Mouse (Mus musculus) heart, embryonic 15.5 days (tissue): ENCODE results near the gene Ndufv1. TPM values are rescaled to one million over a fixed set of nuclear protein-coding genes. Genes with fewer than 3 reads are reported as not detected.
A peak's percentile ranks its signal among the peaks of the same experiment; 100 is the strongest.
"Not testable (repeated sequence)": the region's sequence is repeated elsewhere in the genome, so short reads cannot be mapped to it uniquely, and the experiment has no call there.

Source experiments
- ATAC-seq: fragments of 200-750 bp; cut with Nextera tagmentation; replicated peaks from 2 replicates; pipeline ENCODE4 v1.8.0; 2017; ENCODE audit warnings: low read depth, moderate TSS enrichment; ENCODE audit not compliant: insufficient number of reproducible peaks, insufficient read depth, low FRiP score
- H3K27ac ChIP-seq: fragments of 300-500 bp; sonication (generic); 2 replicates; pipeline ENCODE4 v1.5.1; 2015; ENCODE audit warnings: mild to moderate bottlenecking, inconsistent platforms
- H3K27me3 ChIP-seq: fragments of 300-500 bp; sonication (generic); 2 replicates; pipeline ENCODE4 v1.6.1; 2015; ENCODE audit warnings: inconsistent platforms
- H3K36me3 ChIP-seq: fragments of 300-500 bp; sonication (generic); 2 replicates; pipeline ENCODE4 v1.6.1; 2015; ENCODE audit warnings: mild to moderate bottlenecking, inconsistent platforms
- H3K4me1 ChIP-seq: fragments of 300-500 bp; sonication (generic); replicated peaks from 2 replicates; pipeline ENCODE4 v1.6.1; 2015; ENCODE audit warnings: inconsistent platforms
- H3K4me2 ChIP-seq: fragments of 300-500 bp; sonication (generic); 2 replicates; pipeline ENCODE4 v1.6.1; 2015; ENCODE audit warnings: inconsistent platforms, mild to moderate bottlenecking, moderate library complexity
- H3K4me3 ChIP-seq: fragments of 300-500 bp; sonication (generic); 2 replicates; pipeline ENCODE4 v1.5.1; 2015; ENCODE audit warnings: mild to moderate bottlenecking, inconsistent platforms
- H3K9ac ChIP-seq: fragments of 300-500 bp; sonication (generic); 2 replicates; pipeline ENCODE4 v1.6.1; 2015; ENCODE audit warnings: mild to moderate bottlenecking, inconsistent platforms
- H3K9me3 ChIP-seq: fragments of 300-500 bp; sonication (generic); replicated peaks from 2 replicates; pipeline ENCODE4 v1.6.1; 2016; ENCODE audit warnings: inconsistent platforms
- WGBS: fragments of 180-500 bp; shearing (Covaris S2); methylation state at CpG from one replicate; pipeline ENCODE4 v1.1.7; 2015; ENCODE audit warnings: mixed read lengths; 5-methylcytosine and 5-hydroxymethylcytosine counted together
- polyA plus RNA-seq: library from polyadenylated mRNA; unstranded; fragments of >200 nt; fragmentation: Nextera tagmentation; extraction: Ambion mirVana; gene quantifications from 2 replicates; pipeline ENCODE4 v1.2.1, GENCODE M21; 2015

Ndufv1 gene
- polyA plus RNA-seq, 1 experiment from 2014 or later, result 534 TPM

DNA sequence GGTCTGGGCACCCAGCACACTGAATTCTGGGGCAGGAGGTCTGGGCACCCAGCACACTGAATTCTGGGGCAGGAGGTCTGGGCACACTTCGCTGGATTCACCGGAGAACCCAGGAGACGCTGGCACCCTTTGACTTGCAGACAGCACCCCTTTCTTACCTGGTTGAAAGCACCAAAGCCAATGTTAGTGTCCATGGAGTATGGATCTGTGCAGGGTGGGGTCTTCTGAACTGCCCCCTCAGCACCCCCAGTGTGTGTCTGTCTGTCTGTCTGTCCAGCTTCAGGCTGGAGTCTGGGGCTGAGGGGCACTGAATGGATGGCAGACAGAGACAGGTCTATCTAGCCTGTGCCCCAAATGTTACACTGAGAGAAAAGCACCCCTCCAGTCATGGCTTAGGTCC, 21.0 kb downstream of the Ndufv1 start:
- no peak overlapping the region for H3K9ac ChIP-seq
- peaks cover 6% of the 10 kb centered on the region for H3K4me1 ChIP-seq
- H3K36me3 ChIP-seq, result no peaks in the 10 kb centered on the region
- ATAC-seq, result no peak
- H3K4me2 ChIP-seq, result no peak overlapping the region
- H3K27ac ChIP-seq, result no peak overlapping the region
- no peak overlapping the region for H3K4me3 ChIP-seq
- WGBS, result 97% methylated on average over 3 of the region's 3 CpGs
- H3K27me3 ChIP-seq, result peaks cover 10% of the 10 kb centered on the region; the same call in 1 of the 2 replicates
- no peaks in the 10 kb centered on the region for H3K9me3 ChIP-seq

GRCm38 (mm10) chr19:3990804-3991203, 21.8 kb downstream of the Ndufv1 start:
- H3K9me3 ChIP-seq, result no peaks in the 10 kb centered on the region

GRCm38 (mm10) chr19:3988750-3989149, 23.9 kb downstream of the Ndufv1 start:
- peaks cover 10% of the 10 kb centered on the region; the same call in 1 of the 2 replicates for H3K27me3 ChIP-seq
- no peaks in the 10 kb centered on the region for H3K9me3 ChIP-seq
- H3K4me3 ChIP-seq, result no peak overlapping the region
- no peaks in the 10 kb centered on the region for H3K36me3 ChIP-seq
- H3K4me2 ChIP-seq, result no peak overlapping the region
- H3K4me1 ChIP-seq, result peaks cover 27% of the 10 kb centered on the region
- H3K9ac ChIP-seq, result no peak overlapping the region
- H3K27ac ChIP-seq, result no peak overlapping the region
- 87% methylated on average over 4 of the region's 4 CpGs for WGBS
- ATAC-seq, result no peak

More at GRCm38 (mm10) chr19:3990804-3991203, 21.8 kb downstream of the Ndufv1 start:
- WGBS, result 47% methylated on average over 6 of the region's 6 CpGs
- no peak for ATAC-seq
- no peak overlapping the region for H3K27ac ChIP-seq
- H3K27me3 ChIP-seq, result peaks cover 10% of the 10 kb centered on the region; the same call in 1 of the 2 replicates
- peaks cover 14% of the 10 kb centered on the region for H3K4me1 ChIP-seq
- no peak overlapping the region for H3K9ac ChIP-seq
- H3K4me3 ChIP-seq, result no peak overlapping the region
- no peak overlapping the region for H3K4me2 ChIP-seq
- H3K36me3 ChIP-seq, result no peaks in the 10 kb centered on the region

- no peak overlapping the region for H3K4me3 ChIP-seq
- H3K4me1 ChIP-seq, result peaks cover 27% of the 10 kb centered on the region
- no peak overlapping the region for H3K4me2 ChIP-seq
- H3K36me3 ChIP-seq, result no peaks in the 10 kb centered on the region
- H3K27me3 ChIP-seq, result peaks cover 8% of the 10 kb centered on the region; the same call in 1 of the 2 replicates
- no peak overlapping the region for H3K9ac ChIP-seq
- 86% methylated on average over 14 of the region's 14 CpGs for WGBS
- H3K27ac ChIP-seq, result no peak overlapping the region
- ATAC-seq, result no peak
- H3K9me3 ChIP-seq, result no peaks in the 10 kb centered on the region
Measured at GRCm38 (mm10) chr19:3988066-3988465, 24.5 kb downstream of the Ndufv1 start.

DNA sequence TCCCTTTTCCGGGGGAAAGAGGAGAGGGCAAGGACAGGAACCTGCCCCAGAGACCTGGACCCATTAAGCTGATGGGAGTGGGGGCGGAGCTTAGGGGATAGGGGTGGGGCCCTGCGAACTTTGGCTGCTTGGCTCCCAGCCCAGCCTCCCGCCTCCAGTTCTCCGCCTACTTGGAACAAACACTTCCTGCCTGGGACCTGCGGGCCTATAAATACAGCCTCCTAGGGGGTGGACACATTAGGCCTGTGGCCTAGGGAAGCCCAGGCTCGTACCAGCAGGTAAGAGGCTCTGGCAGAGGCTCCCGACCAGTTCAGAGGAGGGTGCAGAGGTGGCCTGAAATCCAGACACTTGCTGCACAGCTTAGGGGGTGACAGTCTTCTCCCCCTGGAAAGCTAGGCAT, 26.3 kb downstream of the Ndufv1 start, which contains the start of gene Acy3:
Acy3 (plus strand) TSS at position 237 of the 400 bp plus-strand sequence.
- peaks cover 27% of the 10 kb centered on the region for H3K4me1 ChIP-seq
- peak within 1 kb of the TSS; percentile 39; the same call in 1 of the 2 replicates for H3K9ac ChIP-seq
- H3K27me3 ChIP-seq, result no peaks in the 10 kb centered on the region
- no peaks in the 10 kb centered on the region for H3K36me3 ChIP-seq
- ATAC-seq, result peak; percentile 81
- peak within 1 kb of the TSS; percentile 3; the same call in 1 of the 2 replicates for H3K4me3 ChIP-seq
- no peaks in the 10 kb centered on the region for H3K9me3 ChIP-seq
- H3K27ac ChIP-seq, result peak within 1 kb of the TSS; percentile 64
- 16% methylated on average over 8 of the region's 8 CpGs for WGBS
- peak within 1 kb of the TSS; percentile 43 for H3K4me2 ChIP-seq

- Histone ChIP-seq H3K4me2 (0 out of 2 replicates have a peak overlapping the region, but pooled peaks have one; percentile 8), H3K4me1 (peaks cover 27% of the 10 kb centered on the region), H3K9me3 (no peaks in the 10 kb centered on the region)
Measured at GRCm38 (mm10) chr19:3985261-3985681, 27.3 kb downstream of the Ndufv1 start.

DNA sequence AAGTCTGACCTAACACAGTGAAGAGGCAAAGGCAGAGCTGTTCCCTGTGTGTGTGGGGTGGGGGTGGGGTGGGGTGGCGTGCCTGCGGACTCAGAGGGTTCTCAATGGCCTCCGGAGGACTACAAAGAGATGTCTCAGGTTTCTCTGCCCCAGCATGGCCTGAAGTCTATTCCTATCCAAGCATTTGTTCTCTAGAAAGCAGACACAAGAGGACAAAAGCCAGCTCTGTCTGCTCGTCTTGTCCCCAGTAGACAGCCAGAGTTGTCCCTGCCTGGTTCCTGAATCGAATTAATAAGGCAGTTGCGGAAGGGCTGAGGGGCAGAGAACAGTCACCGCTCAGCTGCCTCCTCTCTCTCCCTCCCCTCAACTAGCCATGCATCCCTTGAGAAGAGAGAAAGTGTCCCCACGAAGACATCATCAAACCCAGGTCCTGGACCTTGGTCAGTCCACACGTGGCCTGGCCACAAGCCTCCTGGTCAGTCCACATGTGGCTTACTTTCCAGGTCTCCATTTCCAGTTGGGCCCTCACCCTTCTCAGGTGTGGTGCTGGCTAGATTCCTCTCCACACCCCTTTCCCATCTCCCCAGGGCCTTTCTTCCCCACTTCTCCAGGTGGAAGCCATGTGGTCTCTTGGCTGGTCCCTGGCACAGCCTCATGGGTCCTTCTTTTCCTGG, 28.9 kb downstream of the Ndufv1 start:
- Histone ChIP-seq H3K9me3 (no peaks in the 10 kb centered on the region), H3K4me3 (no peak overlapping the region), H3K4me2 (no peak overlapping the region), H3K27me3 (peaks cover 6% of the 10 kb centered on the region; the same call in 1 of the 2 replicates), H3K9ac (no peak overlapping the region), H3K4me1 (peaks cover 27% of the 10 kb centered on the region), H3K36me3 (no peaks in the 10 kb centered on the region), H3K27ac (no peak overlapping the region)
- ATAC-seq, result no peak
- 54% methylated on average over 9 of the region's 9 CpGs for WGBS

More at GRCm38 (mm10) chr19:3985261-3985681, 27.3 kb downstream of the Ndufv1 start:
- ATAC-seq, result no peak
- H3K27me3 ChIP-seq, result peaks cover 6% of the 10 kb centered on the region; the same call in 1 of the 2 replicates
- H3K4me3 ChIP-seq, result no peak overlapping the region
- no peaks in the 10 kb centered on the region for H3K36me3 ChIP-seq
- no peak overlapping the region for H3K9ac ChIP-seq
- 29% methylated on average over 8 of the region's 8 CpGs for WGBS
- H3K27ac ChIP-seq, result peak overlapping the region; percentile 64

- H3K4me2 ChIP-seq, result no peak overlapping the region
- no peak overlapping the region for H3K27ac ChIP-seq
- no peaks in the 10 kb centered on the region for H3K9me3 ChIP-seq
- WGBS, result 66% methylated on average over 9 of the region's 9 CpGs
- H3K36me3 ChIP-seq, result no peaks in the 10 kb centered on the region
- peaks cover 14% of the 10 kb centered on the region for H3K4me1 ChIP-seq
- no peak for ATAC-seq
- no peak overlapping the region for H3K4me3 ChIP-seq
- H3K27me3 ChIP-seq, result peaks cover 6% of the 10 kb centered on the region; the same call in 1 of the 2 replicates
- no peak overlapping the region for H3K9ac ChIP-seq
Measured at GRCm38 (mm10) chr19:3980917-3981316, 31.7 kb downstream of the Ndufv1 start.

DNA sequence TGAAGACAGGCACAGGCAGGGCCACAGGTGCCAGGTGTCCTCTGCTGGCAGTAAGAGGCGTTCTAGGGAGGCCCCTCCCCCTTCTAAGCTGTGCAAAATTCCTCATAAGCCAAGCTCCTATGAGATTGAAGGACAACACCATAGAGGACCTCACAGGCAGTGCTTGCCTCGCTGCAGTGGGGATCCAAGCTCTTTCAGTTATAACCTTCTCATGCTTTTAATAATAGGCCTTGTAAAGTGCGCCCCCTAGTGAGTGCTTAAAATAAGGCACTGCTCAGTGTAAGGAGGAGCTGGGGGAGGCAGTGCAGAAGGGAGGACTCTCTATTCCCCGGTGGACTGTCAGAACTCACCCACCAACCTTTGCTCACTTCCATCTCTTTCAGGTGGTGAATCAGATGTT, 32.3 kb downstream of the Ndufv1 start:
- no peaks in the 10 kb centered on the region for H3K36me3 ChIP-seq
- ATAC-seq, result peak; percentile 44
- WGBS, result 15% methylated on average over 4 of the region's 4 CpGs
- no peaks in the 10 kb centered on the region for H3K9me3 ChIP-seq
- peaks cover 6% of the 10 kb centered on the region; the same call in 1 of the 2 replicates for H3K27me3 ChIP-seq
- no peak overlapping the region for H3K4me3 ChIP-seq
- H3K4me1 ChIP-seq, result peaks cover 8% of the 10 kb centered on the region
- H3K9ac ChIP-seq, result no peak overlapping the region
- no peak overlapping the region for H3K4me2 ChIP-seq
- no peak overlapping the region for H3K27ac ChIP-seq

DNA sequence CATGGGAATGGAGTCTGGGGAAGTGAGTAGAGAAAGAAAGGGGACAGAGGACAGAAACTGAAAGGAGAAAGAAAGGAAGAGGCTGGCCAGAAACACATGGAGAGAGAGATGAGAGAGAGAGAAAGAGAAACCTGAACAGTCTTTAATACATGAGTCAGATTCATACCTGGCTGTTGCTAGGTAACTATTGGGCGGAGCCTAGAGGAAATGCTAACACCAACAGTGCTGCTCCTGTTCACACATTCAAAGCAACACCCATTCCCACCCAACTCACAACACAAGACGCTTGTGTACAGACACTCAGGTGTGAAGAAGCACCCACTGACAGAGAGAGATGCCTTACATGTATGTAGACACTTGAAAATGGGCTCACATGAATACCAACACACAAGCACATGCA, 36.7 kb downstream of the Ndufv1 start:
- Histone ChIP-seq H3K36me3 (no peaks in the 10 kb centered on the region), H3K27ac (no peak overlapping the region), H3K9ac (no peak overlapping the region), H3K4me1 (no peaks in the 10 kb centered on the region; the same call in 1 of the 2 replicates), H3K9me3 (no peaks in the 10 kb centered on the region), H3K4me2 (no peak overlapping the region), H3K27me3 (peaks cover 5% of the 10 kb centered on the region; the same call in 1 of the 2 replicates), H3K4me3 (no peak overlapping the region)
- no peak for ATAC-seq
- WGBS, result 72% methylated on average over 2 of the region's 2 CpGs

DNA sequence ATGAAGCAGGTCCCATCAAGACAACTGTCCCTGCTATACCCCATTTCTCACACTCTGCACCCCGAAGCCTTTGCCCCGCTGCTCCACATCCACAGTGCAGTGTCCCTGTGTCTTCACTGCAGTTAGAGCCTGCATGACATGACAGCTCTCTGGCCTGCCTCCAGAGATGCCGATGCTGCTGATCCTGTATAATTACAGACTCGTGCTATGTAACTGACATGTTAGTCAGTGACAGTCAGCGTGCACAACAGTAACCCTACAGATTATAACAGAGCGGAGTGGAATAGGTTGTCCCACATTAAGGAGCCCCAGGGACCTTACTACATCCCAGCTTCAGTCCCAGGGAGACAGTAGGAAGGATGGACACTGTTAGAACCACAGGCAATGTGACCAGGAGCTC, 38.0 kb downstream of the Ndufv1 start:
- H3K4me3 ChIP-seq, H3K9ac ChIP-seq, H3K4me1 ChIP-seq, H3K36me3 ChIP-seq, H3K9me3 ChIP-seq, H3K4me2 ChIP-seq, H3K27ac ChIP-seq, ATAC-seq, H3K27me3 ChIP-seq: not testable (repeated sequence)
- 61% methylated on average over 6 of the region's 6 CpGs for WGBS
